In genomic region chr10:28118783-28119365, GRCm38 (mm10) we compare ENCODE assay signal across 20 mouse cellular contexts. TPM values are rescaled to one million over a fixed set of nuclear protein-coding genes. Genes with fewer than 3 reads are reported as not detected.
DNase-seq lines count a peak whose midpoint lies in the region; ATAC-seq and TF ChIP-seq lines count a peak whose summit lies in the region.
"Had no signal": no experiment of that assay in that cellular context is flagged by ENCODE, and none has a peak within 500 bp of the region (broad histone marks: within the 10 kb centered on the region; RNA-seq: fewer than 3 reads in every experiment).

No protein-coding gene starts in this region.

- 73% methylated on average over 6 of the region's 6 CpGs for WGBS in intestine, embryonic 16.5 days
- WGBS in stomach, embryonic 14.5 days = 70% methylated on average over 6 of the region's 6 CpGs
- WGBS in midbrain, postnatal 0 days = 95% methylated on average over 6 of the region's 6 CpGs

- H3K4me2 ChIP-seq in intestine, embryonic 16.5 days (ENCODE audit: low read depth, low read length) = peak overlapping the region; percentile 32; the same call in 1 of the 2 replicates
- H3K4me2 ChIP-seq in stomach, embryonic 14.5 days (replicated peaks; ENCODE audit: low read depth, low read length) = no peak overlapping the region
- H3K4me2 ChIP-seq in midbrain, postnatal 0 days (ENCODE audit: low read depth, low read length, poor library complexity, severe bottlenecking) = no peak overlapping the region
- H3K4me2 ChIP-seq: forebrain, embryonic 13.5 days; heart, embryonic 11.5 days; heart, embryonic 15.5 days had no signal

- H3K36me3 ChIP-seq in intestine, embryonic 16.5 days (ENCODE audit: control insufficient read depth, insufficient read depth, low read length) = no peaks in the 10 kb centered on the region
- H3K36me3 ChIP-seq in stomach, embryonic 14.5 days (ENCODE audit: control insufficient read depth, insufficient read depth, low read length) = no peaks in the 10 kb centered on the region
- no peaks in the 10 kb centered on the region for H3K36me3 ChIP-seq in midbrain, postnatal 0 days (ENCODE audit: insufficient read depth, low read length)
- H3K36me3 ChIP-seq: embryonic facial prominence, embryonic 10.5 days; heart, embryonic 15.5 days had no signal

- peak overlapping the region; percentile 58 for H3K27ac ChIP-seq in intestine, embryonic 16.5 days (ENCODE audit: low read length)
- H3K27ac ChIP-seq in stomach, embryonic 14.5 days (ENCODE audit: low read length) = no peak overlapping the region
- no peak overlapping the region for H3K27ac ChIP-seq in midbrain, postnatal 0 days (ENCODE audit: low read depth, low read length)
- H3K27ac ChIP-seq: embryonic facial prominence, embryonic 10.5 days; forebrain, embryonic 13.5 days; heart, adult 2 months; heart, embryonic 15.5 days had no signal

- peaks cover 13% of the 10 kb centered on the region for H3K4me1 ChIP-seq in intestine, embryonic 16.5 days (ENCODE audit: control insufficient read depth, insufficient read depth, low read length)
- H3K4me1 ChIP-seq in stomach, embryonic 14.5 days (ENCODE audit: control insufficient read depth, insufficient read depth, low read length) = peaks cover 5% of the 10 kb centered on the region; the same call in 1 of the 2 replicates
- H3K4me1 ChIP-seq in midbrain, postnatal 0 days (ENCODE audit: insufficient read depth, low read length) = no peaks in the 10 kb centered on the region
- H3K4me1 ChIP-seq: embryonic facial prominence, embryonic 10.5 days; forebrain, embryonic 13.5 days had no signal

- no peaks in the 10 kb centered on the region for H3K27me3 ChIP-seq in intestine, embryonic 16.5 days (replicated peaks; ENCODE audit: control insufficient read depth, insufficient read depth, low read length)
- H3K27me3 ChIP-seq in stomach, embryonic 14.5 days (ENCODE audit: control insufficient read depth, insufficient read depth, low read length) = no peaks in the 10 kb centered on the region
- H3K27me3 ChIP-seq in midbrain, postnatal 0 days (ENCODE audit: insufficient read depth, low read length) = no peaks in the 10 kb centered on the region
- H3K27me3 ChIP-seq: CH12.LX; forebrain, embryonic 13.5 days; heart, embryonic 15.5 days had no signal

- peak; percentile 10 for DNase-seq in lung, postnatal 36 days
- DNase-seq in lung, adult 18-20 months = no peak
- DNase-seq in yolk sac, embryonic 10.5 days (ENCODE audit: low spot score) = peak; percentile 71
- DNase-seq in Muller cell, postnatal 12 days (ENCODE audit: inconsistent ontology term) = no peak
- DNase-seq in midbrain, postnatal 0 days (ENCODE audit: low spot score) = no peak
- DNase-seq: adrenal gland, adult 2 months; adrenal gland, postnatal 25 days; cerebellum, adult 2 months; cerebellum, postnatal 10 days; forebrain, postnatal 0 days; gastrocnemius, postnatal 14 days; heart, adult 2 months; heart, postnatal 14 days had no signal

- H3K9me3 ChIP-seq in intestine, embryonic 16.5 days (ENCODE audit: control insufficient read depth, low read length) = no peaks in the 10 kb centered on the region
- H3K9me3 ChIP-seq in stomach, embryonic 14.5 days (ENCODE audit: control insufficient read depth, low read depth, low read length) = no peaks in the 10 kb centered on the region
- no peaks in the 10 kb centered on the region for H3K9me3 ChIP-seq in midbrain, postnatal 0 days (ENCODE audit: low read length)
- H3K9me3 ChIP-seq: forebrain, embryonic 13.5 days; heart, embryonic 15.5 days had no signal

- TF ChIP-seq CTCF in midbrain, postnatal 0 days (IDR thresholded peaks at IDR 0.05) = no peak

- H3K9ac ChIP-seq in intestine, embryonic 16.5 days (ENCODE audit: low read depth, low read length) = no peak overlapping the region
- H3K9ac ChIP-seq in stomach, embryonic 14.5 days (replicated peaks; ENCODE audit: low read depth, low read length) = no peak overlapping the region
- no peak overlapping the region for H3K9ac ChIP-seq in midbrain, postnatal 0 days (replicated peaks; ENCODE audit: low read length, poor library complexity, severe bottlenecking)
- H3K9ac ChIP-seq: forebrain, embryonic 13.5 days; forebrain, postnatal 0 days; heart, embryonic 15.5 days had no signal

- H3K4me3 ChIP-seq in intestine, embryonic 16.5 days (ENCODE audit: low read length) = no peak overlapping the region; the same call in 1 of the 2 replicates
- H3K4me3 ChIP-seq in stomach, embryonic 14.5 days (ENCODE audit: low read depth, low read length) = no peak overlapping the region
- no peak overlapping the region for H3K4me3 ChIP-seq in midbrain, postnatal 0 days (ENCODE audit: low read depth, low read length)
- H3K4me3 ChIP-seq: embryonic facial prominence, embryonic 10.5 days; forebrain, embryonic 13.5 days; heart, adult 2 months; heart, embryonic 15.5 days had no signal

- ATAC-seq in intestine, embryonic 16.5 days = peak; percentile 89
- ATAC-seq in stomach, embryonic 14.5 days (ENCODE audit: insufficient number of reproducible peaks, insufficient read depth, low FRiP score, low read depth) = peak; percentile 77
- no peak for ATAC-seq in midbrain, postnatal 0 days (ENCODE audit: low FRiP score)
- ATAC-seq: forebrain, embryonic 13.5 days; forebrain, postnatal 0 days had no signal

RNA-seq across cellular contexts. Expression of gene Ptprk, which starts 44.3 kb away (rescaled TPM):
- polyA plus RNA-seq in intestine, embryonic 16.5 days (2015; fragmentation: Nextera tagmentation; extraction: Ambion mirVana) = 34.6 and 36.7 TPM in 2 replicates
- 56.2 and 67.4 TPM in 2 replicates for polyA plus RNA-seq in stomach, embryonic 14.5 days (2014; fragmentation: Nextera tagmentation; extraction: Ambion mirVana)
- 43.4 and 51.6 TPM in 2 replicates for total RNA-seq in midbrain, postnatal 0 days (2014; rRNA removed)
- polyA plus RNA-seq in midbrain, postnatal 0 days (2015; fragmentation: Nextera tagmentation; extraction: Ambion mirVana) = 20.3 and 25.4 TPM in 2 replicates
- total RNA-seq: CH12.LX had no signal

Comparison
In these comparisons a context has a peak if more than half of its experiments do, and no peak if none do; other contexts are left out.
1. DNase-seq: peak in lung, postnatal 36 days (single experiment) and yolk sac, embryonic 10.5 days (single experiment); none in lung, adult 18-20 months (0 of 2), Muller cell, postnatal 12 days (single experiment) and midbrain, postnatal 0 days (single experiment).